Mouse (Mus musculus) liver, embryonic 14.5 days (tissue): ENCODE data around the gene Coq8b.

Experiments used
- CTCF ChIP-seq: IDR thresholded peaks from 2 replicates; pipeline ENCODE4 v1.5.1; 2016; ENCODE audit warnings: antibody characterized with exemption, low read depth, control low read depth
- EP300 ChIP-seq: IDR thresholded peaks from 2 replicates; pipeline ENCODE4 v1.6.1; 2016; ENCODE audit warnings: antibody characterized with exemption, low read depth

DNA sequence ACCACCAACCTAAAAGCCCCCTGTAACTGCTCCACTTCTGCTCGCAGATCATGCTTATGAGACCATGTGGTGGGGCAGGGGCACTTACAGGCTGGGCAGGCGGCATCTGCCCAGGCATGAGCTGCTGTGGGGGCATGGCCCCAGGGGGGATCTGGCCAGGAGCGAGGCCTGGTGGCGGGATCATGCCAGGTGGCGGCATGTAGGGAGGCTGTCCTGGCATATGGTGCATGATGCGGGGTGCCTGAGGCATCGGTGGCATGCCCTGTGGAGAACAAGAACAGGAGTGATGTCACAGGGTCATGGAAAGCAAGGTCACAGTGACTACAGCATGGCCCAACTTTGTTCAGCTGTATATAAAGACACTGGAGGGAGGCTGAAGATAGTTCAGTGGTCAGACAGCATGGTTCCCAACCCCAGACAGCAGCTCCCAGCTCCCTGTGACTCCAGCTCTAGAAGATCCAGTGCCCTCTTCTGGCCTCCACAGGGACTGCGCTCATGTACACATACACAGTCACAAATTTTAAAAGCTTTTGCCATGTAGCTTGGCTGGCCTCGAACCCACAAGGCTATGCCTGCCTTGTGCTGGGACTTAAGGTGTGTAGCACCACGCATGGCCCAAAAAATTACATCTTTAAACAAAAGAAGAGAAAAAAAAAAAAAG, 43.4 kb upstream of the Coq8b start:
- TF ChIP-seq CTCF = peak; percentile 58
- no peak for TF ChIP-seq EP300
